Mouse (Mus musculus) midbrain, embryonic 16.5 days (tissue): ENCODE measurements at regions not wholly inside any gene's neighbourhood (a gene's known extent, or its start where the extent isn't known, plus 50 kb on each side); places are given as distances from the start of the nearest gene placed in this dataset.

Source experiments
- ATAC-seq: fragments of 200-750 bp; cut with Nextera tagmentation; 2 replicates; pipeline ENCODE4 v1.8.0; 2017; ENCODE audit warnings: moderate TSS enrichment
- H3K27ac ChIP-seq: fragments of 300-500 bp; sonication (generic); 2 replicates; pipeline ENCODE4 v1.5.1; 2014; ENCODE audit warnings: mild to moderate bottlenecking, low read length, mixed read lengths
- H3K27me3 ChIP-seq: fragments of 300-500 bp; sonication (generic); 2 replicates; pipeline ENCODE4 v1.6.1; 2014; ENCODE audit warnings: low read depth, low read length, mixed read lengths; ENCODE audit not compliant: control insufficient read depth, insufficient read depth
- H3K36me3 ChIP-seq: fragments of 300-500 bp; sonication (generic); 2 replicates; pipeline ENCODE4 v1.6.1; 2014; ENCODE audit warnings: mild to moderate bottlenecking, low read length, moderate library complexity, mixed read lengths; ENCODE audit not compliant: control insufficient read depth, insufficient read depth
- H3K4me1 ChIP-seq: fragments of 300-500 bp; sonication (generic); 2 replicates; pipeline ENCODE4 v1.6.1; 2014; ENCODE audit warnings: mild to moderate bottlenecking, low read length, mixed read lengths; ENCODE audit not compliant: control insufficient read depth, insufficient read depth
- H3K4me2 ChIP-seq: fragments of 300-500 bp; sonication (generic); 2 replicates; pipeline ENCODE4 v1.6.1; 2014; ENCODE audit warnings: mild to moderate bottlenecking, low read length, mixed read lengths
- H3K4me3 ChIP-seq: fragments of 300-500 bp; sonication (generic); 2 replicates; pipeline ENCODE4 v1.5.1; 2014; ENCODE audit warnings: low read depth, mild to moderate bottlenecking, low read length, moderate library complexity, mixed read lengths
- H3K9ac ChIP-seq: fragments of 300-500 bp; sonication (generic); 2 replicates; pipeline ENCODE4 v1.6.1; 2014; ENCODE audit warnings: low read depth, low read length, mixed read lengths
- H3K9me3 ChIP-seq: fragments of 300-500 bp; sonication (generic); replicated peaks from 2 replicates; pipeline ENCODE4 v1.6.1; 2014; ENCODE audit warnings: mild to moderate bottlenecking, low read length, mixed read lengths; ENCODE audit not compliant: control insufficient read depth, poor library complexity, severe bottlenecking
- WGBS: fragments of 180-500 bp; shearing (Covaris S2); extraction: QIAGEN DNeasy Blood & Tissue Kit; methylation state at CpG from one replicate; pipeline ENCODE4 v1.1.7; 2014; 5-methylcytosine and 5-hydroxymethylcytosine counted together

DNA sequence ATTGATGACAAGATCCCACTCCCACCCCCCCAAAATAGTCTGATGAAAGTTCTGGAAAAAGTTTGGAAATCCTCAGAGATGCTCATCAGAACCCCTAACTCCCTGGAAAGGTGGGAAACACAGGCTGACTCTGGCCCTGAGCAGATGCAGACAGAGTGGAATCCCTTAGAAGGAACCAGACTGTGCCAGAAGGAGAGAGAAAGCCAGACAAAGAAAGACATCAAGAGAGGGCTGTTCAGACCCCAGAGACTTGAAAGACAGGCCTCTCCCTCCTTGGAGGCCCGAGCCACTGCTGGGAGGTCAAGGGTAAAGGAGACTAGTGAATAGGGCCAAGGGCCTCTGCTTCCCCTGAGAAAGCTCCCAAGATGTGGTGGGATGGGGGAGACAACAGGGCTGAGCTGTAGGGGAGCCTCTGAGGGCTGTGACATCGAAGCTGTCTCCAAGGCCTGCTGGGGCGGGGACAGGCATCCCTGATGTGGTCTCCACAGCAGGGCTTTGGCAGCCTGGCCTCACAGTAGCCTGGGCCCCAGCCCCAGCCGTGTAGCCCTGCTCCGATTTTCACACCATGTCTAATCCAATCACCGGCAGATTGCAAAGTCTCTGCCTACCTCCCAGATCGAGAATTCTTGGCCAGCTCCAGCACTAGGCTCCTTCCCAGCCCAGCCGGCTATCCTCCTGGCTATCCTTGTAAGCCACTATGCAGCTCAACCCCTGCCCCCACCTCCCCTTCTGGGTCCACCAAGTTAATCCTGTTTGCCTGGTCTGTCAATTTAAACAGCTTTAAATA, 83.5 kb upstream of the Parp11 start:
- peak; percentile 94 for ATAC-seq
- no peak overlapping the region for H3K9ac ChIP-seq
- no peak overlapping the region for H3K4me2 ChIP-seq
- peaks cover 5% of the 10 kb centered on the region; the same call in 1 of the 2 replicates for H3K4me1 ChIP-seq
- no peaks in the 10 kb centered on the region for H3K36me3 ChIP-seq
- H3K4me3 ChIP-seq = no peak overlapping the region
- 9% methylated on average over 8 of the region's 8 CpGs for WGBS
- H3K27ac ChIP-seq = no peak overlapping the region
- no peaks in the 10 kb centered on the region for H3K9me3 ChIP-seq
- no peaks in the 10 kb centered on the region for H3K27me3 ChIP-seq

DNA sequence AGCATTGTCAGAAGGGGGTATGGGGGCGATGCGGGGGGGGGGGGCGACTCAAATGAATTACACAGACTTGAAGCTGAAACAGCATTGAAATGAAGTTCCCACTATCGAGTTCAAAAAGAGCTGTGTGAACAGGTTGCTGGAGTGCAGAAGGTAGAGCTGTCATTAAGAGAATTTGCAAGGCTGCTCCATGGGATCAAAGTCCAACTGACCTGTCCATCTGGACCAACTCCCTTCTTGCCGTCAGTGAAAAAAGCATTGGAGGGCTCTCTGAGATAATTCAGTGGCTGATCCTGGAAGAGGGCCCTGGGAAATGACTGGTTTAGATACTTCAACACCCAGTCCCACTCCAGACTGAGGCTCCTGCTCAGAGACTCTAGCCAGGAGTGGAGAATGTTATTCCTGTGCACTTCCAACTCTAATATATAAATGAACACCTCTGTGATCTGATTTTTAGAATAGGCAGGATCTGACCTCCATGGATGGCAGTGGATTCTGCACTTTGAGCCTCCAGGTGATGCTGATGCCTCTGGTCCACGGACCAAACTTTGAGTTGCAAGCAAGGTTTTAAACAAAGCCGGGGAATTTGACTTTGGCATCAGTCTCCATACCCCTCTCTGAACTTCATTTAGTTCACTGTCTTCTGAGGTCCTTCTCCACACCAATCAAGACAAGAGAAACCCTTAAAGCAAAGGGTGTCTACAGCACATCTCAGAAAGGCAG, 82.6 kb upstream of the Parp11 start:
- Histone ChIP-seq H3K27me3 (no peaks in the 10 kb centered on the region), H3K4me2 (no peak overlapping the region), H3K27ac (no peak overlapping the region), H3K4me3 (no peak overlapping the region), H3K36me3 (no peaks in the 10 kb centered on the region), H3K4me1 (peaks cover 5% of the 10 kb centered on the region; the same call in 1 of the 2 replicates), H3K9me3 (no peaks in the 10 kb centered on the region), H3K9ac (no peak overlapping the region)
- 16% methylated on average over 7 of the region's 7 CpGs for WGBS
- ATAC-seq = peak; percentile 7; the same call in 1 of the 2 replicates

- 44% methylated on average over 5 of the region's 5 CpGs for WGBS
- no peak overlapping the region for H3K27ac ChIP-seq
- H3K4me3 ChIP-seq = no peak overlapping the region
- no peak for ATAC-seq
- H3K9ac ChIP-seq = no peak overlapping the region
- no peaks in the 10 kb centered on the region for H3K27me3 ChIP-seq
- H3K4me1 ChIP-seq = peaks cover 5% of the 10 kb centered on the region; the same call in 1 of the 2 replicates
- H3K4me2 ChIP-seq = no peak overlapping the region
- H3K36me3 ChIP-seq = no peaks in the 10 kb centered on the region
- no peaks in the 10 kb centered on the region for H3K9me3 ChIP-seq
These were observed 82.0 kb upstream of the Parp11 start for GRCm38 (mm10) chr6:127364591-127365187.

GRCm38 (mm10) chr6:127365246-127365645, 81.4 kb upstream of the Parp11 start:
- WGBS = 42% methylated on average over 7 of the region's 7 CpGs
- Histone ChIP-seq H3K4me3 (no peak overlapping the region), H3K27ac (no peak overlapping the region), H3K9me3 (no peaks in the 10 kb centered on the region), H3K9ac (no peak overlapping the region), H3K4me1 (peaks cover 5% of the 10 kb centered on the region; the same call in 1 of the 2 replicates), H3K27me3 (no peaks in the 10 kb centered on the region), H3K4me2 (no peak overlapping the region), H3K36me3 (no peaks in the 10 kb centered on the region)
- no peak for ATAC-seq

DNA sequence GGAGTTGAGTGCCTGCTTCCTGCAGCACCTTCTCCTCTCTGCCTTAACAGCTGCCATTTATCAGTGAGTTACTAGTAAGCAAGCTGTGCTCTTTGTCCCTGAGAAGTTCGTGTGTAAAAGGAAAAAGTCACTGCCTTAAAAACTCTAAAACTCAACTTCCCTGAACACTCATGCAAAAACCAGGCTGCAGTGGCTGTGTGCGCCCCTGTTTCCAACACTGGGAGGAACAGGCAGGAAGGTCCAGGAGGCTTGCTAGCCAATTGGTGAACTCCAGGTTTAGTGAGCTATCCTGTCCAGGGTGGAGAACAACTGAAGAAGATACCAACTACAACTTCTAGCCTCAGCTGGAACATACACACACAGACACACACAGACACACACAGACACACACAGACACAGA, 81.0 kb upstream of the Parp11 start:
- H3K27ac ChIP-seq = no peak overlapping the region
- WGBS = 62% methylated on average over 2 of the region's 2 CpGs
- no peak for ATAC-seq
- peaks cover 5% of the 10 kb centered on the region; the same call in 1 of the 2 replicates for H3K4me1 ChIP-seq
- no peak overlapping the region for H3K4me3 ChIP-seq
- no peak overlapping the region for H3K9ac ChIP-seq
- H3K4me2 ChIP-seq = no peak overlapping the region
- no peaks in the 10 kb centered on the region for H3K9me3 ChIP-seq
- H3K36me3 ChIP-seq = no peaks in the 10 kb centered on the region
- no peaks in the 10 kb centered on the region for H3K27me3 ChIP-seq

- no peak for ATAC-seq
- no peak overlapping the region for H3K4me3 ChIP-seq
- no peak overlapping the region for H3K27ac ChIP-seq
- no peaks in the 10 kb centered on the region for H3K9me3 ChIP-seq
- H3K4me1 ChIP-seq = peaks cover 3% of the 10 kb centered on the region; the same call in 1 of the 2 replicates
- H3K27me3 ChIP-seq = 0 out of 2 replicates have a peak, but pooled peaks cover 2% of the 10 kb centered on the region
- no peaks in the 10 kb centered on the region for H3K36me3 ChIP-seq
- no peak overlapping the region for H3K4me2 ChIP-seq
- H3K9ac ChIP-seq = no peak overlapping the region
- 43% methylated on average over 5 of the region's 5 CpGs for WGBS
These were observed 73.6 kb upstream of the Parp11 start for GRCm38 (mm10) chr6:127373052-127373451.

GRCm38 (mm10) chr6:127373797-127374463, 72.7 kb upstream of the Parp11 start:
- Histone ChIP-seq H3K9ac (no peak overlapping the region), H3K36me3 (no peaks in the 10 kb centered on the region), H3K4me3 (no peak overlapping the region), H3K9me3 (no peaks in the 10 kb centered on the region), H3K4me1 (peaks cover 3% of the 10 kb centered on the region; the same call in 1 of the 2 replicates), H3K27ac (no peak overlapping the region), H3K4me2 (no peak overlapping the region), H3K27me3 (peaks cover 5% of the 10 kb centered on the region; the same call in 1 of the 2 replicates)
- no peak for ATAC-seq
- 47% methylated on average over 13 of the region's 13 CpGs for WGBS

DNA sequence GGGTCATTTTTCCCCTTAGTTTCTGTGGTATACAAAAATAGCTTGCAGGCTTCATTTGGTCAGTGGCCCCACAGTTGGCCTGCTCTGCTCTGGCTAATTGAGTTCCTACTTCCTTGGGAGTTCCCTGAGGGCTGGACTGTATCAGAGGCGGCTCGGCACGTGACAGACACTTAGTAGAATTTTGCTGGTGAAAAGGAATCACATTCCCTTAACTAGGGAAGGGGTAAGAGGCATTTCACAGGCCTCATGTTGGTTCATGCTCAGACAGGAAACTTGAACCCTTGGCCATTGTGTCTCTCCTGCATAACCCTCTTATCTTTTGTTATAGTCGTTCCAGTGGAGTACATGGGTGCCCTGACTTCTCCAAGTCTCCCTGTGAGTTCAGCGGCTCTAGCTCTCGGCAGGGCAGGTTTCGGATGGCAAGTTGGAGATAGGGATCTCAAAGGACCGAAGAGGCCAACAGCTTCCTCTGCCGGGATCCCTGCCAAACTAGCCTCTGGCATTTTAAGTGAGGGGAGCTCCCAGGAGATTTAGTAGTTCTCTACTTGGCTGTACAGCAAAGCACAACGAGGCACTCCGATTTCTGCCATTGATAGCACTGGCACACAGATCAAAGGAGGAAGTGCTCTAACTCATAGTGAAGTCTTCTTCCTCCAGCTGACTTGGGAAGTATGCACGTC, 72.0 kb upstream of the Parp11 start:
- WGBS = 54% methylated on average over 12 of the region's 12 CpGs
- Histone ChIP-seq H3K4me1 (peaks cover 3% of the 10 kb centered on the region; the same call in 1 of the 2 replicates), H3K9me3 (no peaks in the 10 kb centered on the region), H3K36me3 (no peaks in the 10 kb centered on the region), H3K4me3 (no peak overlapping the region), H3K27me3 (peaks cover 5% of the 10 kb centered on the region; the same call in 1 of the 2 replicates), H3K27ac (no peak overlapping the region), H3K9ac (no peak overlapping the region), H3K4me2 (no peak overlapping the region)
- no peak for ATAC-seq
